Mouse (Mus musculus) bone marrow macrophage, adult 2 months (primary cell): ENCODE measurements around the gene Vps54.

ENCODE experiments used
- CTCF ChIP-seq: IDR thresholded peaks from 2 replicates; pipeline ENCODE4 v1.5.1; 2012; ENCODE audit warnings: low read depth, mild to moderate bottlenecking, low read length, moderate library complexity
- POLR2A ChIP-seq: IDR thresholded peaks from 2 replicates; pipeline ENCODE4 v1.6.1; 2012; ENCODE audit warnings: mild to moderate bottlenecking, low read depth, low read length, borderline replicate concordance

DNA sequence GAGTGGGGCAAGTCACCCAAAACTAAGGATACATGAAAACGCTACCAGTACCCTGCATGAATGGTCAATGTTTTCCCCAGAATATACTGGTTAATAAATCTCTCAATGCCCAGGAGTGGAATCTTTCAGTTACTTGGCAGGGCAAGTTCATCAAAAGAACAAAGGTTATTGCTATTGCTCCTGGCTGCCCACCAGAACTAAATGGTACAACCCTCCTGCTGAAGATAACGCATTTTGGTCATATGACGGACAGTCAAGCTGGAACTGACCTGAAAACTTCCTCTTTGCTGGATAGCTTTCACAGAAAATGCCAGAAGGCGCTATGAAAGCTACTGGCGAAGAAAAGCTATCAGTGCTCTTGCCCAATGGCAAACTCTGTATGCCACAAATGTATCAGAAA, 86.7 kb downstream of the Vps54 start:
- no peak for TF ChIP-seq CTCF
- TF ChIP-seq POLR2A = no peak
